Mouse (Mus musculus) frontal cortex, postnatal 36 days (tissue): ENCODE data around the gene H2afy2.

Source experiments
- DNase-seq, 2 experiments: peaks; one replicate each; pipeline ENCODE4 v3.0.0; 2022; ENCODE audit warnings: low spot score in 2 of 2

The H2afy2 gene

GRCm38 (mm10) chr10:61783621-61784251 lies at the start of gene H2afy2:
Gene H2afy2 (minus strand): TSS chr10:61784147.
- peak; percentile 77 to 80 for DNase-seq

- no peak for DNase-seq
Observed at GRCm38 (mm10) chr10:61832713-61833112, 48.8 kb upstream of the H2afy2 start.

- DNase-seq, result no peak
Observed at GRCm38 (mm10) chr10:61831741-61832140, 47.8 kb upstream of the H2afy2 start.

- DNase-seq, result no peak
Observed at GRCm38 (mm10) chr10:61831251-61831650, 47.3 kb upstream of the H2afy2 start.

- no peak for DNase-seq
Observed at GRCm38 (mm10) chr10:61830817-61831216, 46.9 kb upstream of the H2afy2 start.

GRCm38 (mm10) chr10:61829046-61829445 lies 45.1 kb upstream of the H2afy2 start:
- DNase-seq, result no peak

- no peak for DNase-seq
Observed at GRCm38 (mm10) chr10:61827950-61828936, 44.3 kb upstream of the H2afy2 start.

- DNase-seq, result no peak
Observed at GRCm38 (mm10) chr10:61826753-61827435, 42.9 kb upstream of the H2afy2 start.

- DNase-seq, result no peak
Observed at GRCm38 (mm10) chr10:61825979-61826752, 42.2 kb upstream of the H2afy2 start.

- no peak for DNase-seq
Observed at GRCm38 (mm10) chr10:61825536-61825935, 41.6 kb upstream of the H2afy2 start.

GRCm38 (mm10) chr10:61823731-61824115 lies 39.8 kb upstream of the H2afy2 start:
- no peak for DNase-seq

GRCm38 (mm10) chr10:61822968-61823730 lies 39.2 kb upstream of the H2afy2 start:
- no peak for DNase-seq

- DNase-seq, result no peak
Observed at GRCm38 (mm10) chr10:61820050-61820449, 36.1 kb upstream of the H2afy2 start.

GRCm38 (mm10) chr10:61811987-61812386 lies 28.0 kb upstream of the H2afy2 start:
- no peak for DNase-seq

GRCm38 (mm10) chr10:61798133-61798576 lies 14.2 kb upstream of the H2afy2 start:
- no peak for DNase-seq

GRCm38 (mm10) chr10:61795458-61795857 lies 11.5 kb upstream of the H2afy2 start:
- no peak for DNase-seq

GRCm38 (mm10) chr10:61794971-61795370 lies 11.0 kb upstream of the H2afy2 start:
- no peak for DNase-seq

GRCm38 (mm10) chr10:61793015-61793414 lies 9.1 kb upstream of the H2afy2 start:
- no peak for DNase-seq

GRCm38 (mm10) chr10:61788499-61788898 lies 4.6 kb upstream of the H2afy2 start:
- no peak for DNase-seq

GRCm38 (mm10) chr10:61787541-61788313 lies 3.8 kb upstream of the H2afy2 start:
- DNase-seq, result no peak
